Mouse (Mus musculus): ENCODE measurements around the gene Emx2. TPM values are rescaled to one million over a fixed set of nuclear protein-coding genes. Genes with fewer than 3 reads are reported as not detected.

Gene Emx2
- total RNA-seq (2021), result not detected

DNA sequence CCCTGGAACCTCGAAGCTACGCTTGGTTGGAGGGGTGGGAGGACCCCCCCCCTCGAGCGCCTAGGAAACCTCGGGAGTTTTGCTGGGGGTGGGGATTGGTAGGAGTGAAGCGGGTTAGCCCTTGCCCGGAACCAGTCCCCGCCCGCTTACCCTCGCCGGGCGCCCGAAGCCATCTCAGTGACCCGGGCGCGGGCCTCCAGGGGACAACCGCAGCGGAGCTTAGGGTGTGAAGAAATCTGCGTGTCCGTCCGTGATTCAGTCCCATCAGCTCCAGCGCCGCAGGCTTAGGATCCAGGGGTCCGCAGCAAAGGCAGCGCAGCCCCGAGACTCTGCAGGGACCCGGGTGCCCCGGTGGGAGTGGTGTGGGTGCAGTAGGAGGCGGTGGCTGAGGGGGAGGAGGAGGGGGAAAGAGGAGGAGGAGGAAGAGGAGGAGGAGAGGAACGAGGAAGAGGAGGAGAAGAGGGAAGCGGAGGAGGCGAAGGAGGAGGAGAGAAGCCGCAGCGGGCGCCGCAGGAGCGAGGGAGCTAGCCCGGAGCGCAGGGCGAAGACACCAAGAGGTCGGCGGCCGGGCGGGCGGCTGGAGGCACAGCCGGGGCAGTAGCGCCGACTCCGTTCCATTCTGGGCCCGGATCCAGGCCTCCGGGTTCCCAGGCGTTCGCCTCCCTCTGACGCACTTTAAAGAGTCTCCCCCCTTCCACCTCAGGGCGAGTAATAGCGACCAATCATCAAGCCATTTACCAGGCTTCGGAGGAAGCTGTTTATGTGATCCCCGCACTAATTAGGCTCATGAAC, at the start of gene Emx2:
Gene Emx2, plus strand, starts transcription at position 422 of the 792 bp plus-strand sequence.
- intact Hi-C loops (cut with DNase I), result no loop called here
- no peak for DNase-seq (ENCODE audit: low spot score)

DNA sequence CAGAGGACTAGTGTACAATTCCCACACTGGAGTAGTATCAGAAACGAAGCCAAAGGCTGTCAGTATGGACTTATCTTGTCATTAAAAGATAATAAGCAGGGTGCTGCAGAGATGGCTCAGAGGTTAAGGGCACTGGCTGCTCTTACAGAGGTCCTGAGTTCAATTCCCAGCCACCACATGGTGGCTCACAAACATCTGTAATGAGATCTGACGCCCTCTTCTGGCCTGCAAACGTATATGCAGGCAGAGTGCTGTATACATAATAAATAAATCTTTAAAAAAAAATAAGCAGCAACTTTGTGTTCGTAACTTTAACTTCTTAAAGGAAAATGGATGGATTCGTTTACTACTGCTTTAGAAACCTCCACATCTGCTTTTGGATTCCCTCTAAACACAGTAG, 44.0 kb upstream of the Emx2 start:
- intact Hi-C loops (cut with DNase I), result loop anchor here (10.0 kb wide), 1 partner anchor 731 kb away; no protein-coding TSS in a partner anchor
- no peak for DNase-seq (ENCODE audit: low spot score)

DNA sequence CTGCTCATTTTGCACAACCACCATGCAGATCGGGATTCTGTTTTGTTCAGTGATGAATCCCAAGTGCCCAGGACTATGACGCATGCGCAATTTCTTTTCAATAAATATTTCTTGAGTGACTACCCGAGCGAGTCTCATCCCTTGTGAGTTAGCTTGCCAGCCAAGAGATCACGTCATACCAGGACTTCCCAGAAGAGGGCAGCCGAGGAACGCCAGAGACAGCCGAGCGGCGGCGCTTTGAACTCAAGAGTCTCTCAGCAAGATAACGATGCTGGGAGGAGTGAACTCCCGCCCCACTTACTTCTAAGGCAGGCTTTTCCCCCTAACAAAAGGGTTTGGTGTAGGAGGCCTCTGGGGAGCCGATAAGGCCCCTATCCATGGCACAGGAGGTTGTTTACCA, 40.1 kb upstream of the Emx2 start:
- DNase-seq (ENCODE audit: low spot score), result peak; percentile 65
- intact Hi-C loops (cut with DNase I), result loop anchor here (10.0 kb wide), 1 partner anchor 727 kb away; no protein-coding TSS in a partner anchor

DNA sequence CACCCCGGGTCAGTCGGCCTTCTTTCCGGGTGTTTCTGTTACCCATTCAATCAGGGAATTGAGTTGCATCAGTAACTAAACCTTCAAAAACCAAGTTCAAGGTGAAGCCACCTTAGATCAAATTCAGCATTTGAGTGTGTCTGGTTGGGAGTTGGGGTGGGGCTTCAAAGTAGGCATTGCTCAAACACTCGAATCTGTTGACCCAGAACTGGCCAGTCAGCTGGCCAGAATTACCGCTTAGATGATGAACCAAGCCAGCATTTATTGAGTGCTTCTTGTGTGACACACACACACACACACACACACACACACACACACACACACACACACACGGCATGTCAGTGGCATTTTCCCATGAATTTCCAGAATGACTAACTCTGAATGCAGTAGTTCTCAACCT, 39.5 kb upstream of the Emx2 start:
- DNase-seq (ENCODE audit: low spot score), result no peak
- intact Hi-C loops (cut with DNase I), result loop anchor here (10.0 kb wide), 1 partner anchor 726 kb away; no protein-coding TSS in a partner anchor

DNA sequence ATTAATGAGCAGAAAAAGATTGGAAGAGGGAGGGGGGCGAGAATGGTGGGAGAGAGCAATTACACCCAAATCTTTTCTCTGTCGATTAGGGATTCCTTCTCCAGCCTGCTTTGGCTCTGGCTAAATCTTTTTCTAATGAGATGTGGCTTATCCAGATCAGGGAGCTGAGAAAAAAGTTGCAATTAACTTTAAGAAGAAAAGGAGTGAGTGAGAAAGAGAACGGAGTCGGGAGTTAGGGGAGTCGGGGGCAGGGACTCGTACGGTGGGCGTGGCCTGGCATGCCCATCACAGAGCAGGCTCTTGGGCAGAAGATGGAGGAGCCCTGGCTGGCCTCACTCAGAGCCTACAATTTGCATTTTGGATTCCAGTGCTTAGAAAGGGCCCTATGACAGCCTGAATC, 35.8 kb upstream of the Emx2 start:
- intact Hi-C loops (cut with DNase I), result no loop called here

DNA sequence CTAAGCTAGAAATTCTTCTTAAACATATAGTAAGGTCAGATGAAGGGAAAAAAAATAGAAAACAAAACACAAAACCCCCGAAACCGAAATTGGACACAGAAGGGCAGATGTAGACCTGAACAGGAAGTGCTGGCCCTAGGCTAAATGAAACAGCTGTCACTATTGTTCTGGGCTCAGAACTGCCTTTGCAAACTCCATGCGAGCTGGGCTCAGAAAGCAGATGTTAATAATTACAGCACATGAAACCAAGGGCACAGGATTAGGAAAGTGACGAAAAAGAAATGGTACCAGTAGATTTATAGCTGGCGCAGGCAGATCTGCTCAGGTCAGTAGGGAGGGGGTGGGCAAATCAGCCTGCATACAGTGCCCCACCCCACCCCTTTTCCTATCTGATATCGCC, 34.5 kb upstream of the Emx2 start:
- no peak for DNase-seq (ENCODE audit: low spot score)
- intact Hi-C loops (cut with DNase I), result no loop called here

More for the DNA sequence above, 35.8 kb upstream of the Emx2 start:
- DNase-seq (ENCODE audit: low spot score), result no peak

DNA sequence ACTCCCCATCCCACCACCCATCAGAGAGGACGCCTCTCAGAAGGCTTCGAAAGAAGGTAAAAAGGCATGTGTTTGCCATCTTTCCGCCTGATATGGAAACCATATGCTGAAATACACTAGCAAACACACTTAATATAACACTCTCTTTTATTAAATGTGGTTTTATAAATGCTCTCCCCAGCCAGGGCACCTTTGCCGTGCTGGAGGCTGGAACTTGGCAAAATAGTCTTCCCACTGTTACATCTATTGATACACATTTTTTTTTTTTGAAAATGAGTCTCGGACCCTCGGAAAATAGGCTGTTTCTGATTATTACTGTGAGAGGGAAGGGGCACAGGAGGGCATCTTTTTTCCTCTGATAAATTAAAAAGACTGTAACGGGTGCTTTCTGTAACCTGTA, 33.2 kb upstream of the Emx2 start:
- no peak for DNase-seq (ENCODE audit: low spot score)
- intact Hi-C loops (cut with DNase I), result no loop called here

DNA sequence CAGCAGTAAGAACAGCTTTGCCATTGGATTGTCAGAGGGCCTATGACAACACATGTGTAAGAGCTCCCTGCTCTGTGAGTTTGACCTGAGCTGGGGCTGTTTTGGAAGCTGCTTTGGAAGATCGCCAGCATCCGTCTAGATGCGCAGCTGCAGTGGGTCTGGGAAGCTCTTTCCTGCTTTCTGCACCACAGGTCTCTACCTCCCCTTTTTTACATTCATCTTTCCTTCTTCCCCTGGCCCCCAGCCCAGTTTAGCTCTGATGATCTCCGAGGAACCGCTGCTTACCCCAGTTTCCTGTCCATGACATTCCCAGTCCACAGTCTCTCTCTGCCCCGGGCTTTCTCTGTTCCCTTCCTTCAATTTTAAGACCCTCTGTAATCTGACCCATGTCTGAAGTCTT, 25.9 kb upstream of the Emx2 start:
- no peak for DNase-seq (ENCODE audit: low spot score)
- intact Hi-C loops (cut with DNase I), result no loop called here

DNA sequence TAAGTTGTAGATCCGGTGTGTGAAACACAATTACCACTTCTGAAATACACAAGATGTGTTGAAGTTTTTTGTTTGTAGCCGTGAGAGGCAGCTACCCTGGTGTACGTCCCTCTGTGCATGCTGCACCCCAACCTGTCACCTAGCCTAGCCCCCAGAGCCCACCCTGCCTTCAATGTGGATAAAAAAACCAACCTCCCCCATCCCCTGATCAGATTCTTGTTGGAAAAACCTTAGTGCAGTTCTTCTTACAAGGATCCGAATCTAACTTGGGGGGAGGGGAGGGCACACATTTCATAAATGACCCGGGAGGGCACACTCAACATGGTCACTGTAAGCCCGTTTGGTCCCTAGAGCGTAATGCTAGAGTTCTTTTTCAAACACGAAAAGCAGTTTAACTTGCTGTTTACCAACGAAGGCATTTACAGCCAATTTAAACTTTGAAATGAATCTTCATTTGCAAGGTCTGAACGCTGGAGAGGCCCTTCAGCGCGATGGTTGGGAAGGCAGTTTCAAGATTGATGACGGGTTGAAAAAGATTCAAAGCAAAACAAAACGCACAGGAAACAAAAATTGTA, 7.5 kb upstream of the Emx2 start:
- intact Hi-C loops (cut with DNase I), result no loop called here
- no peak for DNase-seq (ENCODE audit: low spot score)

DNA sequence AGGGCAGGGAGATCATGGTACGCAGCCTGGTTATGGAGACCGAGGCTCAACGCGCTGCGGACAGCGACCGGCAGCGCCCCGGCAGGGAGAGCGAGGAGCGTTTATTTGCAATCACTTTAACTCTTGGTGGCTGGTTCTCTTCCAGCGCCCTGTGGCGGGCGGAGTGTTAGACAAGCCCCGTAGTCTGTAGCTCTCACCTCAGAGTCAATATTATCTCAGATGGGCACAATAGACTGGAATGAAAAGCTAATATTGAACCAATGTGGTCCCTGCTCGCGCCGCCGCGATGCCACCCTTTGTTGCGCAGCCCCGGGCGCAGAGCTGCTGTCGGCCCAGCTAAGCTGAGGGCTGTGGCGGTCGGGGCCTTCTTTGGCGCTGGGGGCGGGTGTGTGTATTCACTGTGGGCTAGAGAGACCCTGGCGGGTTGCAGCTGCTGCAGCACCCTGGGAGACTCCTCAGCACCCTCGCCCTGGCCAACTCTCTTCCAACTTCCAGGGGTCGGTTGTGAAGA, 6.7 kb upstream of the Emx2 start:
- intact Hi-C loops (cut with DNase I), result no loop called here
- no peak for DNase-seq (ENCODE audit: low spot score)

DNA sequence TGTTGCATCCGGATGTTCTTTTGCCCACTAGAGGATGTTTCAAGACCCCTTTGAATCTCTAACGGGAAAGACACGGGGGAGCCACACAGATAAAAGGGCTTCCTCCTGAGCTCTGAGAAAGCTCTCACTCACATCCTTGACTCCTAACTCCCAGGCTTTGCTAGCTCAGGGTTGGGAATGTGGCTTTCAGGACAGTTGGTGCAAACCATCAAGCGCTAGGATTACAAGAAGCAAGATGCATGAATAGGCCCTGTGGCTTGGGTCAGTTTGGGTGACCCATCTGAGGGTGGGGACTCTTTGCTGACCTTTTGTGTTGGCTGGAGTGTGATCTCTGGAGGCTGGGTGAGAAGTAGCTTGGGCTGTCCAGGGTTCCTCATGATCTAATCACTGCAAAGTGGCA, 5.9 kb upstream of the Emx2 start:
- intact Hi-C loops (cut with DNase I), result no loop called here
- DNase-seq (ENCODE audit: low spot score), result no peak

DNA sequence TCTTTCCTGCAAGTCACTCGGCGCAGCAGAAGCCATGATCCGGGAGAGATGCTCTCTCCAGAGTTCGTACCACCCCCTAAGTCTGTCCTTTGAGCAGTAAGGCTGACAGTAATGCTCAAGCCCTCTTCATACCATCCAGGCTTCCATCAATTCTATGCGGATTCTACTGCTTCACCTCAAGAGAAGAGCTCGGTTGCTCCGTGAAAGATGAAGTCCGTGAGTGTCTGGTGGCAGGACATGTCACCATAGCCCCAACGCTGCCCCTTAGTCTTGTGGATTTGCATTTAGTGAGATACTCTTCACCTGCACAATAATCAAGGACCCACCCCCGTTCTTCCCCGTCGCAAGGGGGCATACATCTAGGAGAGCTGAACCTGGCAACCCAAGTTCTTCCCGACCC, 4.6 kb upstream of the Emx2 start:
- intact Hi-C loops (cut with DNase I), result no loop called here
- no peak for DNase-seq (ENCODE audit: low spot score)

DNA sequence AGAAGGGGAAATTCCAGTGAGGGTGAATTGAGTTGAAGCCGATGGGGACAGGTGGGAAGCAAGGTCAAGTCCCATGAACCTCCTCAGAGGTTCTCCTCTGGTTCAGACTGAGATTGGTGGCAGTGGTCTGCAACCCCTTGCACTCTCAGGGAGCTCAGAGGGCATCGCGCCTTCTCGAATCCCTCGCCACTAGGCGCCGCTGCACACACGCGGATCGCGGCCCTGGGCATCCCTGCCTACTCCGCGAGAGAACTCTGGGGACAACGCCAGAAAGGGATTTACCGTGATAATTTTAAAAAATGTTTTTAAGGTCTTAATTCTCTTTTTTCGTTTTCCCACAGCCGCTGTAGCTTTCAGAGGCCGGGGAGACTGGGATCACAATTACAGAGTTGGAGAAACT, 4.0 kb upstream of the Emx2 start:
- no peak for DNase-seq (ENCODE audit: low spot score)
- intact Hi-C loops (cut with DNase I), result loop anchor here (1.0 kb wide), 2 partner anchors 690 to 856 kb away; no protein-coding TSS in a partner anchor

DNA sequence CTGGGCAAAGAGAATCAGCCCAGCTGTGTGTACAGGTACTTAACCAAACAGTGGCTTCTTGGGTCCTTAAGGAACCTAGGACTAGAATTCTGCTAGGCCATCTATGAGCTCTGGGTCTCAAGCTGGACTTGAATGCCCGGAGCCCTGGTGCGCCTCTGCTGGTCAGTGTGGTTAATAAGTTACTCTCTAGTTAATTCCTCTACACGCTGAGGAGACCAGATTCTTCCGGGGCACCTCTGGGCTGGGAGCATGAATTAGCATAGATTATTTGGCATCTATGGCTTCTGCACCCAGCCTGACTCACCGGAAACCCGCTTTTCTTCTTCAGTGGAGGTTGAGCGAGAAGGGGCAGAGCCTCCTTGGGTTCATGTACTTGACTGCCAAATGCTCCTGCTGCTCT, 2.5 kb upstream of the Emx2 start:
- no peak for DNase-seq (ENCODE audit: low spot score)
- intact Hi-C loops (cut with DNase I), result no loop called here

DNA sequence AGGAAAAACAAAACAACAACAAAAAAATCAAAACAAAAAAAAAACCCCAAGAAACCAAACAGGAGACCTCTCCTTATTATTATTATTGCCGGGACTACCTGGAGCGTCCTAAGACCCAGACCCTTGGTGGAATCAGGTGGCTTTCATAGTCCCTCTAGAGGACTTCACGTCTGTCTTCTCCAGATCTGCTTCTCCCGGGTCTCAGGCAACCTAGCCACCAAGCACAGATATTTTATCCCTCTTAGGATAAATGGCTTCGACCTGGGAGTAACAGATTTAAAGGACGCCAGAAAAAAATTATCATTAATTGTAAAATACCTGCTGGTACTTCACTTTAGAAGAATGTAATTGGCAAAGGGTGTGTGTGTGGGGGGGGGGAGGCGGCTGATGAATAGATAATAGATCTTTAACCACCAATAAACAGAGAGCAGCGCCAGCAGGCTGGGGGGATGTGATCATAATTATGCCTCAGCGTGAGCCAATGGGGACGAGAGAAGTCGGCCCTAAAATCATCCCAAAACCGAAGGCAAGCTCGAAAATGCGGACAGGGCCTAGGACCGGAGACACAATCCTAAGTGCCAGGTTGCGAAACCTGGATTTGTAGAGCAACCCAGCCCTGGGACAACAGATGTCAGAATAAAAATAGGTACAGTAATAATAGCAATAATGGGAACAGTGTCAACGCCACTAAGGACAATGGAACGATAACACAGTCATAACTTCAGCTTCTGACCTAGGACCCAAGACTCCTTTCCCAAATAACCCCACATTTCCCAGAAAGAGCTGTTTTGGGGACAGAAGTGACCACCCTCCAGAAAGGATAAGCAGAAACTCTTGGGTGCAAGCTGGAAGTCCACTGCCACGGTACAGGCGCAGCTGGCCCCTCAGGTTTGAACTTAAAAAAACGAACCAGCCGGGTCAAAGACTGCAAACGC, 894 bp upstream of the Emx2 start:
- intact Hi-C loops (cut with DNase I), result no loop called here
- no peak for DNase-seq (ENCODE audit: low spot score)

DNA sequence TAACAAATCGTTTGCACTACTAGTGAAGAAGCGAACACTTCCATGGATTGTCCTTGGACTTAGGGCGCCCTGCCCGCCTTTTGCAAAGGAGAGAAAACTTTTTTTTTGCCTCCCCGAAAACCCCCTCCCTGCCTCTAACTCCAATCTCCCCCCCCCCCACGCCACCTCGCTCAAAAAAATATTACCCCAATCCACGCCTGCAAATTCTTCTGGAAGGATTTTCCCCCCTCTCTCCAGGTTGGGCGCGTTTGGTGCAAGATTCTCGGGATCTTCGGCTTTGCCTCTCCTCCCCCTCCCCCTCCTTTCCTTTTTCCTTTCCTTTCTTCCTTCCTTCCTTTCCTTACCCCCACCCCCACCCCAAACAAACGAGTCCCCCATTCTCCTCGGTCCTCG, 567 bp downstream of the Emx2 start:
- no peak for DNase-seq (ENCODE audit: low spot score)

DNA sequence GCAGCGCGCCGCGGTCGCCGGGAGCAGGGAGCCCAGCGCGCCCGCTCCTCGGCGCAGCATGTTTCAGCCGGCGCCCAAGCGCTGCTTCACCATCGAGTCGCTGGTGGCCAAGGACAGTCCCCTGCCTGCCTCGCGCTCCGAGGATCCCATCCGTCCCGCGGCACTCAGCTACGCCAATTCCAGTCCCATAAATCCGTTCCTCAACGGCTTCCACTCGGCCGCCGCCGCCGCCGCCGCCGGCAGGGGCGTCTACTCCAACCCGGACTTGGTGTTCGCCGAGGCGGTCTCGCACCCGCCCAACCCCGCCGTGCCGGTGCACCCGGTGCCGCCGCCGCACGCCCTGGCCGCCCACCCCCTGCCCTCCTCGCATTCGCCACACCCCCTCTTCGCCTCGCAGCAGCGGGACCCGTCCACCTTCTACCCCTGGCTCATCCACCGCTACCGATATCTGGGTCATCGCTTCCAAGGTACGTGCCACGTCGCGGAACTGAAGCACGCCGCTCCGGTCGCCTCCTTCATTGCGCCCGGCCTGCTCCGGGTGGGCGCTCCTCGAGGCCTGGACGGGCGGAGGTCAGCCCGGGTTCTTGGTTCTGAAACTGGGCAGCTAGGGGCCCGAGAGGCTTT, 1.1 kb downstream of the Emx2 start:
- intact Hi-C loops (cut with DNase I), result no loop called here
- DNase-seq (ENCODE audit: low spot score), result no peak

More for the DNA sequence above, 567 bp downstream of the Emx2 start:
- intact Hi-C loops (cut with DNase I), result no loop called here

DNA sequence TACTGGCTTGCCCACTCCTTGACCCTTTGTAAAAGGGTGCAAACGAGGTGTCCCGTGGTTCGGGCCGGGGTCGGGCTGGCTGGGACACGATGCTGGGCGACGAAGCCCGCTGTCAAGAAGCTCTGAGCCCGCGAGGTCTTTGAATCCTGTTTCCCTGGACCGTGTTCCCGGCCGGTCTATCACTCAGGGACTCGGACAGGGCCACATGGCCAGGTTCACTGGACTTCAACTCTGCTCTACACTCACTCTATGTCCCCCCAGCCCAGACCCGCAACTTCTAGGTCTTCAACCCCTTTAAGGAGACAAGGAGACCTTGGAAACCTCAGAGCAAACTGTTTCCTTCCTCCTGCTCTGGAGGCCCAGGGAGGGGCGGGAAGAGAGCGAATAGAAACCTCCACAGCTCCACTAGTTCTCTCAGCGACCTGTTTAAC, 1.7 kb downstream of the Emx2 start:
- DNase-seq (ENCODE audit: low spot score), result no peak
- intact Hi-C loops (cut with DNase I), result no loop called here

DNA sequence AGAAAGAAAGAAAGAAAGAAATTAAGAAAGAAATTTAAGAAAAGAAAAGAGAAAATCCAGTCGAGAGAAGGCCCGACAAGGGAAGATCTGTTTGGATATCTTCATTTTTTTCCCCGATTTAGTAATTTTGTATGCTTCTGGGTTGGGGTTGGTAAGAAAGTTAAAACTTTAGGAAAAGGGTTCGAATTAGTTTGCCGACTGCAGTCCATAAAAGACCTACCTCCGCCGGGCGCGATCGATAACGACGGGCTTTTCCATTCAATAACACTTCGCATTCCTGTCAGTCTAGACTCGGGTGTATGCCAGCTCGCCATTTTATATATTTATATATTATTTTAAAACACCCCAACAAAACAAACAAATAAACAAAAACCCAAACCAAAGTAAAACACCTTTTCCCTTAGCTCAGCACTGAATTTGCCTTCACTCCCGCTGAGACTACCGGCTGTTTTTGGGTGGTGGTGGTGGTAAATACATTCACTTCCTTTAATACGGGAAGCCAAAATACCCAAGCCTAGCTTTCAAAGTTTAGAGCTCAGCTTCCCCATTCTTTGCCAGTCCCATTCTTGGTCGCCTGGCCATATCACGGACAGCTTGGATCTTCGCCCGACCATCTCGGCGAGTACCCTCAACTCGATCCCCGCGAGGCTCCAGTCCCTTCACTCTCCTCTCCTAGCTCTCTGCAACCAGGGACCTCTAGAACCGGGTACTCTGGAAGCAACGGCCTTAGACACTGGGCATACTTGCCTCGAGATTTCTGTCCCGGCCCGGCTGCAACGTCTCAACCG, 2.4 kb downstream of the Emx2 start:
- DNase-seq (ENCODE audit: low spot score), result no peak
- intact Hi-C loops (cut with DNase I), result no loop called here

Measured in heart, postnatal 25 days (tissue).